Mouse (Mus musculus): ENCODE data around the gene Cacna1a. TPM values are rescaled to one million over a fixed set of nuclear protein-coding genes. Genes with fewer than 3 reads are reported as not detected.
A peak's percentile ranks its signal among the peaks of the same experiment; 100 is the strongest.

Cacna1a gene
- total and polyA plus RNA-seq, 2 experiments from 2014 or later = 16.5 to 70.5 TPM

- Histone ChIP-seq H3K27me3 (ENCODE audit: insufficient read depth, low read length) (no peaks in the 10 kb centered on the region), H3K27ac (peak overlapping the region; percentile 79), H3K4me2 (ENCODE audit: low read depth, low read length) (peak overlapping the region; percentile 78), H3K4me3 (ENCODE audit: low read length) (peak overlapping the region; percentile 43), H3K9me3 (ENCODE audit: low read length) (no peaks in the 10 kb centered on the region), H3K9ac (replicated peaks; ENCODE audit: low read length) (peak overlapping the region; percentile 52), H3K36me3 (ENCODE audit: insufficient read depth, low read length) (0 out of 2 replicates have a peak, but pooled peaks cover 2% of the 10 kb centered on the region), H3K4me1 (ENCODE audit: insufficient read depth, low read length) (peaks cover 8% of the 10 kb centered on the region; the same call in 1 of the 2 replicates)
- WGBS = under 1% methylated on average over 41 of the region's 52 CpGs
- ATAC-seq = peak; percentile 11; the same call in 1 of the 2 replicates
- TF ChIP-seq CTCF (IDR thresholded peaks at IDR 0.05; ENCODE audit: low read depth) = no peak
- no peak for DNase-seq (ENCODE audit: low spot score)
These were observed 250.4 kb downstream of the Cacna1a start for GRCm38 (mm10) chr8:84638555-84639161.

- peak overlapping the region; percentile 43 for H3K4me3 ChIP-seq (ENCODE audit: low read length)
- under 1% methylated on average over 75 of the region's 106 CpGs for WGBS
- H3K36me3 ChIP-seq (ENCODE audit: insufficient read depth, low read length) = no peaks in the 10 kb centered on the region
- no peaks in the 10 kb centered on the region for H3K9me3 ChIP-seq (ENCODE audit: low read length)
- TF ChIP-seq CTCF (IDR thresholded peaks at IDR 0.05; ENCODE audit: low read depth) = no peak; the same call in 1 of the 2 replicates
- peak; percentile 99 for DNase-seq (ENCODE audit: low spot score)
- peak overlapping the region; percentile 52 for H3K9ac ChIP-seq (replicated peaks; ENCODE audit: low read length)
- peaks cover 7% of the 10 kb centered on the region; the same call in 1 of the 2 replicates for H3K4me1 ChIP-seq (ENCODE audit: insufficient read depth, low read length)
- H3K27me3 ChIP-seq (ENCODE audit: insufficient read depth, low read length) = no peaks in the 10 kb centered on the region
- peak; percentile 93 for ATAC-seq
- H3K27ac ChIP-seq = peak overlapping the region; percentile 79
- peak overlapping the region; percentile 78 for H3K4me2 ChIP-seq (ENCODE audit: low read depth, low read length)
These were observed 251.1 kb downstream of the Cacna1a start for GRCm38 (mm10) chr8:84639162-84640009.

GRCm38 (mm10) chr8:84640010-84640588 lies 251.9 kb downstream of the Cacna1a start:
- no peaks in the 10 kb centered on the region for H3K9me3 ChIP-seq (ENCODE audit: low read length)
- 24% methylated on average over 9 of the region's 9 CpGs for WGBS
- H3K4me3 ChIP-seq (ENCODE audit: low read length) = peak overlapping the region; percentile 43
- H3K4me1 ChIP-seq (ENCODE audit: insufficient read depth, low read length) = peaks cover 2% of the 10 kb centered on the region; the same call in 1 of the 2 replicates
- no peak for TF ChIP-seq CTCF (IDR thresholded peaks at IDR 0.05; ENCODE audit: low read depth)
- no peaks in the 10 kb centered on the region for H3K27me3 ChIP-seq (ENCODE audit: insufficient read depth, low read length)
- no peak overlapping the region for H3K27ac ChIP-seq
- DNase-seq (ENCODE audit: low spot score) = no peak
- no peak for ATAC-seq
- no peaks in the 10 kb centered on the region for H3K36me3 ChIP-seq (ENCODE audit: insufficient read depth, low read length)
- peak overlapping the region; percentile 51 for H3K4me2 ChIP-seq (ENCODE audit: low read depth, low read length)
- peak overlapping the region; percentile 38; the same call in 1 of the 2 replicates for H3K9ac ChIP-seq (replicated peaks; ENCODE audit: low read length)

- no peak for TF ChIP-seq CTCF (IDR thresholded peaks at IDR 0.05; ENCODE audit: low read depth)
- Histone ChIP-seq H3K27me3 (ENCODE audit: insufficient read depth, low read length) (no peaks in the 10 kb centered on the region), H3K36me3 (ENCODE audit: insufficient read depth, low read length) (no peaks in the 10 kb centered on the region), H3K9ac (replicated peaks; ENCODE audit: low read length) (no peak overlapping the region), H3K4me2 (ENCODE audit: low read depth, low read length) (no peak overlapping the region), H3K4me1 (ENCODE audit: insufficient read depth, low read length) (peaks cover 2% of the 10 kb centered on the region; the same call in 1 of the 2 replicates), H3K4me3 (ENCODE audit: low read length) (no peak overlapping the region), H3K9me3 (ENCODE audit: low read length) (no peaks in the 10 kb centered on the region), H3K27ac (no peak overlapping the region)
- 71% methylated on average over 7 of the region's 7 CpGs for WGBS
- DNase-seq (ENCODE audit: low spot score) (no peak), ATAC-seq (no peak)
These were observed 252.5 kb downstream of the Cacna1a start for GRCm38 (mm10) chr8:84640617-84641294.

GRCm38 (mm10) chr8:84641578-84642361 lies 253.5 kb downstream of the Cacna1a start:
- H3K36me3 ChIP-seq (ENCODE audit: insufficient read depth, low read length) = no peaks in the 10 kb centered on the region
- no peaks in the 10 kb centered on the region for H3K9me3 ChIP-seq (ENCODE audit: low read length)
- ATAC-seq = no peak
- no peak overlapping the region for H3K4me3 ChIP-seq (ENCODE audit: low read length)
- no peak; the same call in 1 of the 2 replicates for TF ChIP-seq CTCF (IDR thresholded peaks at IDR 0.05; ENCODE audit: low read depth)
- DNase-seq (ENCODE audit: low spot score) = no peak
- H3K4me1 ChIP-seq (ENCODE audit: insufficient read depth, low read length) = peaks cover 2% of the 10 kb centered on the region; the same call in 1 of the 2 replicates
- no peak overlapping the region for H3K4me2 ChIP-seq (ENCODE audit: low read depth, low read length)
- no peak overlapping the region for H3K9ac ChIP-seq (replicated peaks; ENCODE audit: low read length)
- H3K27ac ChIP-seq = no peak overlapping the region
- H3K27me3 ChIP-seq (ENCODE audit: insufficient read depth, low read length) = no peaks in the 10 kb centered on the region
- WGBS = 88% methylated on average over 1 of the region's 1 CpGs

Data from hindbrain, postnatal 0 days (tissue).